ENCODE assay signal across 14 mouse cellular contexts in the genomic region with DNA sequence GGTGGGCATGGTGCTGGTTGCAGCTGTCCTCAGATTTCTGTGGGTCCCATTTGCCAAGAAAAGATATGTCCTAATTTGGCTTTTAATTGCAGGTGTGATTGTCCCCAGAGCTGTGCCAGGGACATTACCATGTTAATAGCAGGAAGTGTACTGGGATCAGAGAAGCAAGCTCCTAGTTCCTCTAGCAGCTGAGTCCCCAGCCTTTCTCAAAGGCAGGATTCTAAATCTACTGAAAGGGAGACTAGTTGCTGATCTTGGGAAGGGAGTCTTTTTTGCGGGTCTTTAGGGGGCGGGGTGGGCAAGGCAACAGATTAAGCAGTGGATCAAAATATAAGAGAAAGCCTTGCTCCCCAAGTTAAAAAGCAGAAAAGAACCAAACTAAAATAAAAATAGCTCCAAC.
DNase-seq lines count a peak whose midpoint lies in the region; ATAC-seq and TF ChIP-seq lines count a peak whose summit lies in the region.
"Had no signal": no experiment of that assay in that cellular context is flagged by ENCODE, and none has a peak within 500 bp of the region (broad histone marks: within the 10 kb centered on the region; RNA-seq: fewer than 3 reads in every experiment).

No protein-coding gene starts in this region.

- H3K4me2 ChIP-seq in embryonic facial prominence, embryonic 12.5 days (replicated peaks), result no peak overlapping the region
- H3K4me2 ChIP-seq in midbrain, embryonic 12.5 days (replicated peaks), result no peak overlapping the region
- H3K4me2 ChIP-seq in midbrain, postnatal 0 days (ENCODE audit: low read depth, low read length, poor library complexity, severe bottlenecking), result no peak overlapping the region
- H3K4me2 ChIP-seq: neural tube, embryonic 12.5 days had no signal

- 0 out of 2 replicates have a peak overlapping the region, but pooled peaks have one; percentile 17 for H3K27ac ChIP-seq in embryonic facial prominence, embryonic 12.5 days
- no peak overlapping the region for H3K27ac ChIP-seq in embryonic facial prominence, embryonic 10.5 days (replicated peaks)
- 0 out of 2 replicates have a peak overlapping the region, but pooled peaks have one; percentile 39 for H3K27ac ChIP-seq in midbrain, embryonic 12.5 days (replicated peaks)
- no peak overlapping the region for H3K27ac ChIP-seq in midbrain, embryonic 10.5 days (replicated peaks)
- no peak overlapping the region for H3K27ac ChIP-seq in midbrain, postnatal 0 days (ENCODE audit: low read depth, low read length)
- H3K27ac ChIP-seq: neural tube, embryonic 12.5 days had no signal

- 45% methylated on average over 2 of the region's 2 CpGs for WGBS in embryonic facial prominence, embryonic 12.5 days
- 42% methylated on average over 2 of the region's 2 CpGs for WGBS in embryonic facial prominence, embryonic 10.5 days
- 45% methylated on average over 2 of the region's 2 CpGs for WGBS in midbrain, embryonic 12.5 days
- 53% methylated on average over 2 of the region's 2 CpGs for WGBS in midbrain, embryonic 10.5 days
- WGBS in midbrain, postnatal 0 days, result 33% methylated on average over 2 of the region's 2 CpGs

- H3K4me3 ChIP-seq in embryonic facial prominence, embryonic 12.5 days, result no peak overlapping the region
- H3K4me3 ChIP-seq in embryonic facial prominence, embryonic 10.5 days, result no peak overlapping the region
- no peak overlapping the region for H3K4me3 ChIP-seq in midbrain, embryonic 12.5 days
- no peak overlapping the region for H3K4me3 ChIP-seq in midbrain, embryonic 10.5 days
- H3K4me3 ChIP-seq in midbrain, postnatal 0 days (ENCODE audit: low read depth, low read length), result no peak overlapping the region
- H3K4me3 ChIP-seq: neural tube, embryonic 12.5 days had no signal

- no peak for DNase-seq in embryonic facial prominence, embryonic 10.5 days (ENCODE audit: low spot score)
- DNase-seq in midbrain, embryonic 10.5 days (ENCODE audit: low spot score), result no peak
- DNase-seq in midbrain, postnatal 0 days (ENCODE audit: low spot score), result peak; percentile 38
- DNase-seq in adipocyte (ENCODE audit: low spot score), result no peak
- no peak for DNase-seq in embryo, embryonic 10 days (ENCODE audit: low spot score)
- DNase-seq: adrenal gland, postnatal 36 days; cerebellum, adult 18-20 months; heart, postnatal 36 days; kidney, adult 8-10 months; liver, postnatal 0 days had no signal

- H3K9me3 ChIP-seq in embryonic facial prominence, embryonic 12.5 days, result no peaks in the 10 kb centered on the region
- no peaks in the 10 kb centered on the region for H3K9me3 ChIP-seq in embryonic facial prominence, embryonic 10.5 days
- no peaks in the 10 kb centered on the region for H3K9me3 ChIP-seq in midbrain, embryonic 12.5 days
- H3K9me3 ChIP-seq in midbrain, embryonic 10.5 days (replicated peaks), result no peaks in the 10 kb centered on the region
- H3K9me3 ChIP-seq in midbrain, postnatal 0 days (ENCODE audit: low read length), result no peaks in the 10 kb centered on the region
- H3K9me3 ChIP-seq: neural tube, embryonic 12.5 days had no signal

- no peak for ATAC-seq in embryonic facial prominence, embryonic 12.5 days (ENCODE audit: insufficient number of reproducible peaks, insufficient read depth, low FRiP score, low TSS enrichment)
- ATAC-seq in midbrain, embryonic 12.5 days (ENCODE audit: low FRiP score, low read depth), result peak; percentile 14; the same call in 1 of the 2 replicates
- 0 out of 2 replicates have a peak, but pooled peaks have one; percentile 17 for ATAC-seq in granulocyte monocyte progenitor cell, adult 5-6 weeks (replicated peaks; ENCODE audit: poor library complexity, severe bottlenecking)
- ATAC-seq in midbrain, postnatal 0 days (ENCODE audit: low FRiP score), result peak; percentile 5; the same call in 1 of the 2 replicates
- ATAC-seq: liver, postnatal 0 days had no signal

- H3K27me3 ChIP-seq in embryonic facial prominence, embryonic 12.5 days, result no peaks in the 10 kb centered on the region
- peaks cover 4% of the 10 kb centered on the region; the same call in 1 of the 2 replicates for H3K27me3 ChIP-seq in embryonic facial prominence, embryonic 10.5 days (replicated peaks; ENCODE audit: low read depth, poor library complexity, severe bottlenecking)
- H3K27me3 ChIP-seq in midbrain, embryonic 12.5 days, result no peaks in the 10 kb centered on the region
- H3K27me3 ChIP-seq in midbrain, embryonic 10.5 days (ENCODE audit: low read depth, poor library complexity, severe bottlenecking), result no peaks in the 10 kb centered on the region
- no peaks in the 10 kb centered on the region for H3K27me3 ChIP-seq in midbrain, postnatal 0 days (ENCODE audit: insufficient read depth, low read length)
- H3K27me3 ChIP-seq: neural tube, embryonic 12.5 days had no signal

- no peak overlapping the region for H3K9ac ChIP-seq in embryonic facial prominence, embryonic 12.5 days
- H3K9ac ChIP-seq in midbrain, embryonic 12.5 days (replicated peaks), result no peak overlapping the region
- no peak overlapping the region for H3K9ac ChIP-seq in midbrain, postnatal 0 days (replicated peaks; ENCODE audit: low read length, poor library complexity, severe bottlenecking)
- H3K9ac ChIP-seq: liver, postnatal 0 days; neural tube, embryonic 12.5 days had no signal

- no peak for TF ChIP-seq CTCF in midbrain, postnatal 0 days (IDR thresholded peaks at IDR 0.05)

- H3K4me1 ChIP-seq in embryonic facial prominence, embryonic 12.5 days, result peaks cover 13% of the 10 kb centered on the region
- peaks cover 23% of the 10 kb centered on the region for H3K4me1 ChIP-seq in embryonic facial prominence, embryonic 10.5 days
- peaks cover 27% of the 10 kb centered on the region for H3K4me1 ChIP-seq in midbrain, embryonic 12.5 days
- peaks cover 18% of the 10 kb centered on the region for H3K4me1 ChIP-seq in midbrain, embryonic 10.5 days
- H3K4me1 ChIP-seq in midbrain, postnatal 0 days (ENCODE audit: insufficient read depth, low read length), result 0 out of 2 replicates have a peak, but pooled peaks cover 4% of the 10 kb centered on the region

- H3K36me3 ChIP-seq in embryonic facial prominence, embryonic 12.5 days, result no peaks in the 10 kb centered on the region
- no peaks in the 10 kb centered on the region for H3K36me3 ChIP-seq in embryonic facial prominence, embryonic 10.5 days (replicated peaks)
- no peaks in the 10 kb centered on the region for H3K36me3 ChIP-seq in midbrain, embryonic 12.5 days
- no peaks in the 10 kb centered on the region for H3K36me3 ChIP-seq in midbrain, embryonic 10.5 days
- H3K36me3 ChIP-seq in midbrain, postnatal 0 days (ENCODE audit: insufficient read depth, low read length), result no peaks in the 10 kb centered on the region
- H3K36me3 ChIP-seq: neural tube, embryonic 12.5 days had no signal

Comparison
In these comparisons a context has a peak if more than half of its experiments do, and no peak if none do; other contexts are left out.
1. H3K27ac ChIP-seq: peak in embryonic facial prominence, embryonic 12.5 days (single experiment) and midbrain, embryonic 12.5 days (single experiment); none in embryonic facial prominence, embryonic 10.5 days (single experiment), midbrain, embryonic 10.5 days (single experiment) and midbrain, postnatal 0 days (single experiment).